Comparison of ENCODE assay signal across 7 mouse cellular contexts in the genomic region with DNA sequence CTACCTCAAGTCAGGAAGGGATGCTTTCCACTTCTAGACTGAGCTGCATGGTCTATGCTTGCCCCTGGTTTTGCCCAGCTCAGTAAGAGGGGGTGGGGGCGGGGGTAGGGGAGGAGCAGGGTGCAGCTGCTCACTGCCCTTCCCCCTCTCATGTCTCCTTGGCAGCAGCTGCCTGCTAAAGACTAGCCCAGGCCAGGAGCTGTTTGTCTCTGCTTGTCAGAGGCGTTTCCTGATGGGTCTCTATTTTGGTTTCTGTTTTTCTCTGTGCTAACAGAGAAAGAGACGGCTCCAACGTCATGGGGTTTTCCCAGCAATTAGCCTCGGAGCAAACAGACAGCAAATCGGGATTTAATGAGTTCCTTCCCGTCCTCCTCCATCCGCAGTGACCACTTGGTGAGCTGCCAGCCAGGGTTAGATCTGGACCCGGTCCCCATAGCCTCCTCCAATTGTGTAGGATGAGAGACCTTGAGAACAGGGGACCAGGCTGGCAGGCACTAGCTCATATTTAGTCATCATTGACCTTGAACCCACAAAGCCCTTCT.
DNase-seq lines count a peak whose midpoint lies in the region; ATAC-seq and TF ChIP-seq lines count a peak whose summit lies in the region.

No protein-coding gene starts in this region.

- H3K4me1 ChIP-seq in cortical plate, adult 2 months (ENCODE audit: control insufficient read depth, insufficient read depth, low read length) = peaks cover 7% of the 10 kb centered on the region
- peaks cover 27% of the 10 kb centered on the region for H3K4me1 ChIP-seq in limb, embryonic 12.5 days (replicated peaks)
- H3K4me1 ChIP-seq in midbrain, embryonic 12.5 days = peaks cover 22% of the 10 kb centered on the region

- peak overlapping the region; percentile 20 for H3K27ac ChIP-seq in cortical plate, adult 2 months (ENCODE audit: insufficient read depth, low read length)
- peak overlapping the region; percentile 67 for H3K27ac ChIP-seq in limb, embryonic 12.5 days
- H3K27ac ChIP-seq in midbrain, embryonic 12.5 days (replicated peaks) = peak overlapping the region; percentile 54

- H3K9me3 ChIP-seq in limb, embryonic 12.5 days = no peaks in the 10 kb centered on the region
- no peaks in the 10 kb centered on the region for H3K9me3 ChIP-seq in midbrain, embryonic 12.5 days

- no peak overlapping the region for H3K4me3 ChIP-seq in cortical plate, adult 2 months (ENCODE audit: insufficient read depth, low read length)
- no peak overlapping the region for H3K4me3 ChIP-seq in limb, embryonic 12.5 days (replicated peaks)
- no peak overlapping the region for H3K4me3 ChIP-seq in midbrain, embryonic 12.5 days

- no peaks in the 10 kb centered on the region for H3K36me3 ChIP-seq in limb, embryonic 12.5 days
- no peaks in the 10 kb centered on the region for H3K36me3 ChIP-seq in midbrain, embryonic 12.5 days

- TF ChIP-seq CTCF in cortical plate, adult 2 months (IDR thresholded peaks at IDR 0.05; ENCODE audit: extremely low read depth, insufficient read depth, low read length) = no peak

- 2% methylated on average over 9 of the region's 9 CpGs for WGBS in limb, embryonic 12.5 days
- WGBS in midbrain, embryonic 12.5 days = 12% methylated on average over 9 of the region's 9 CpGs

- no peak for TF ChIP-seq POLR2A in cortical plate, adult 2 months (IDR thresholded peaks at IDR 0.05; ENCODE audit: extremely low read depth, insufficient read depth, low read length)

- ATAC-seq in limb, embryonic 12.5 days (ENCODE audit: insufficient number of reproducible peaks, insufficient read depth, low FRiP score, low TSS enrichment, low read depth) = peak; percentile 29; the same call in 1 of the 2 replicates
- peak; percentile 87 for ATAC-seq in midbrain, embryonic 12.5 days (ENCODE audit: low FRiP score, low read depth)

- H3K9ac ChIP-seq in limb, embryonic 12.5 days (replicated peaks) = no peak overlapping the region
- 0 out of 2 replicates have a peak overlapping the region, but pooled peaks have one; percentile 5 for H3K9ac ChIP-seq in midbrain, embryonic 12.5 days (replicated peaks)

- no peaks in the 10 kb centered on the region; the same call in 1 of the 2 replicates for H3K27me3 ChIP-seq in limb, embryonic 12.5 days
- no peaks in the 10 kb centered on the region for H3K27me3 ChIP-seq in midbrain, embryonic 12.5 days

- peak; percentile 85 for DNase-seq in adipocyte (ENCODE audit: low spot score)
- peak; percentile 91 to 93 for DNase-seq in heart, adult 18-20 months
- DNase-seq in kidney, adult 11 months = peak; percentile 75
- peak; percentile 9 for DNase-seq in spleen, adult 12 weeks (ENCODE audit: low spot score)

- H3K4me2 ChIP-seq in limb, embryonic 12.5 days = peak overlapping the region; percentile 39
- peak overlapping the region; percentile 19; the same call in 1 of the 2 replicates for H3K4me2 ChIP-seq in midbrain, embryonic 12.5 days (replicated peaks)

Comparison
In these comparisons a context has a peak if more than half of its experiments do, and no peak if none do; other contexts are left out.
1. DNase-seq: peak in every context shown above with its lines; median percentile 92 in heart, adult 18-20 months; 85 in adipocyte; 75 in kidney, adult 11 months; 9 in spleen, adult 12 weeks.